ENCODE assay signal across 8 mouse cellular contexts in the genomic region with DNA sequence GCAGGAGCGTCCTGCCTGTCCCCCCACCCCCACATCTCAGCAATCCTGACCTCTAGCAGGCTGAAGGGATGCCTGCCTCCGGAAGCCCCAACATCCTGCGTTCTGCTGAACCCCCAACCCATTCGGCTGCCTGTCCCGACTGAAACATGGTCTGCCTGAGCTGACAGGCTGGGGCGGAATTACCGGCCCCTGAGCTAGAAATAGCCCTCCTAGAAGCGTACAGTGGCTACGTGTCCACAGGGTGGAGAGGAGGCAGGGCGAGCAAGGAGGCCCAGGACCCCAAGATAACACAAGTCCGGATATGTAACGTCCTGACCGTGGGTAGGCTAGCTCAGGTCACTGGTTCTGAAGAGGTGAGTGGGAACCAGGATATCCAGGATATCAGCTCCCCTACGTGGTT. TPM values are rescaled to one million over a fixed set of nuclear protein-coding genes. Genes with fewer than 3 reads are reported as not detected.
A peak's percentile ranks its signal among the peaks of the same experiment; 100 is the strongest.
DNase-seq lines count a peak whose midpoint lies in the region; ATAC-seq and TF ChIP-seq lines count a peak whose summit lies in the region.

No protein-coding gene starts in this region.

- 8% methylated on average over 14 of the region's 14 CpGs for WGBS in forebrain, embryonic 10.5 days
- WGBS in forebrain, embryonic 15.5 days = 8% methylated on average over 14 of the region's 14 CpGs
- 11% methylated on average over 14 of the region's 14 CpGs for WGBS in limb, embryonic 14.5 days
- 7% methylated on average over 14 of the region's 14 CpGs for WGBS in stomach, embryonic 15.5 days

- no peak for DNase-seq in forebrain, embryonic 10.5 days (ENCODE audit: extremely low spot score, low spot score)
- DNase-seq in limb, embryonic 14.5 days (ENCODE audit: low spot score) = no peak
- DNase-seq in cerebellum, postnatal 36 days = no peak
- DNase-seq in layer of hippocampus, adult 8-10 months (ENCODE audit: low spot score in 2 of 2) = no peak

- no peak overlapping the region; the same call in 1 of the 2 replicates for H3K4me2 ChIP-seq in forebrain, embryonic 15.5 days (replicated peaks)
- peak overlapping the region; percentile 23; the same call in 1 of the 2 replicates for H3K4me2 ChIP-seq in limb, embryonic 14.5 days (replicated peaks; ENCODE audit: low read depth, low read length, severe bottlenecking)
- H3K4me2 ChIP-seq in stomach, embryonic 15.5 days = peak overlapping the region; percentile 34

- H3K36me3 ChIP-seq in forebrain, embryonic 10.5 days (replicated peaks) = no peaks in the 10 kb centered on the region
- no peaks in the 10 kb centered on the region for H3K36me3 ChIP-seq in forebrain, embryonic 15.5 days
- no peaks in the 10 kb centered on the region for H3K36me3 ChIP-seq in megakaryocyte, embryonic 14.5 days (replicated peaks; ENCODE audit: low read length)
- no peaks in the 10 kb centered on the region for H3K36me3 ChIP-seq in limb, embryonic 14.5 days (ENCODE audit: control insufficient read depth, insufficient read depth, low read length)
- H3K36me3 ChIP-seq in stomach, embryonic 15.5 days = no peaks in the 10 kb centered on the region

- H3K4me1 ChIP-seq in forebrain, embryonic 10.5 days = peaks cover 10% of the 10 kb centered on the region
- no peaks in the 10 kb centered on the region for H3K4me1 ChIP-seq in forebrain, embryonic 15.5 days
- peaks cover 44% of the 10 kb centered on the region for H3K4me1 ChIP-seq in megakaryocyte, embryonic 14.5 days
- H3K4me1 ChIP-seq in limb, embryonic 14.5 days (ENCODE audit: control insufficient read depth, insufficient read depth, low read length) = no peaks in the 10 kb centered on the region
- no peaks in the 10 kb centered on the region for H3K4me1 ChIP-seq in stomach, embryonic 15.5 days

- TF ChIP-seq POLR2A in limb, embryonic 14.5 days (IDR thresholded peaks at IDR 0.05; ENCODE audit: borderline replicate concordance, extremely low read depth, insufficient read depth, insufficient read length) = no peak

- H3K4me3 ChIP-seq in forebrain, embryonic 10.5 days = peak overlapping the region; percentile 18
- no peak overlapping the region for H3K4me3 ChIP-seq in forebrain, embryonic 15.5 days
- H3K4me3 ChIP-seq in megakaryocyte, embryonic 14.5 days (replicated peaks) = peak overlapping the region; percentile 86
- H3K4me3 ChIP-seq in limb, embryonic 14.5 days (replicated peaks; ENCODE audit: low read length) = no peak overlapping the region
- no peak overlapping the region for H3K4me3 ChIP-seq in stomach, embryonic 15.5 days (replicated peaks)

- H3K27me3 ChIP-seq in forebrain, embryonic 10.5 days (ENCODE audit: poor library complexity, severe bottlenecking) = peaks cover 30% of the 10 kb centered on the region
- no peaks in the 10 kb centered on the region for H3K27me3 ChIP-seq in forebrain, embryonic 15.5 days
- H3K27me3 ChIP-seq in megakaryocyte, embryonic 14.5 days (replicated peaks) = peaks cover 10% of the 10 kb centered on the region
- H3K27me3 ChIP-seq in limb, embryonic 14.5 days (ENCODE audit: control insufficient read depth, insufficient read depth, low read length) = no peaks in the 10 kb centered on the region
- no peaks in the 10 kb centered on the region for H3K27me3 ChIP-seq in stomach, embryonic 15.5 days (replicated peaks)

- no peaks in the 10 kb centered on the region for H3K9me3 ChIP-seq in forebrain, embryonic 10.5 days
- H3K9me3 ChIP-seq in forebrain, embryonic 15.5 days = no peaks in the 10 kb centered on the region
- H3K9me3 ChIP-seq in megakaryocyte, embryonic 14.5 days = no peaks in the 10 kb centered on the region
- no peaks in the 10 kb centered on the region for H3K9me3 ChIP-seq in limb, embryonic 14.5 days (ENCODE audit: control insufficient read depth, low read length)
- no peaks in the 10 kb centered on the region for H3K9me3 ChIP-seq in stomach, embryonic 15.5 days

- ATAC-seq in forebrain, embryonic 15.5 days (replicated peaks) = no peak
- ATAC-seq in megakaryocyte, adult 5-6 weeks (ENCODE audit: poor library complexity, severe bottlenecking) = no peak
- ATAC-seq in limb, embryonic 14.5 days (ENCODE audit: low FRiP score, low read depth) = no peak
- ATAC-seq in stomach, embryonic 15.5 days (ENCODE audit: insufficient read depth, low FRiP score, low read depth) = no peak

- H3K9ac ChIP-seq in forebrain, embryonic 15.5 days (replicated peaks) = no peak overlapping the region; the same call in 1 of the 2 replicates
- peak overlapping the region; percentile 31; the same call in 1 of the 2 replicates for H3K9ac ChIP-seq in limb, embryonic 14.5 days (ENCODE audit: low read depth, low read length, severe bottlenecking)
- H3K9ac ChIP-seq in stomach, embryonic 15.5 days = no peak overlapping the region

- H3K27ac ChIP-seq in forebrain, embryonic 10.5 days = 0 out of 2 replicates have a peak overlapping the region, but pooled peaks have one; percentile 25
- H3K27ac ChIP-seq in forebrain, embryonic 15.5 days (replicated peaks) = no peak overlapping the region
- no peak overlapping the region for H3K27ac ChIP-seq in limb, embryonic 14.5 days (replicated peaks; ENCODE audit: low read depth, low read length)
- no peak overlapping the region for H3K27ac ChIP-seq in stomach, embryonic 15.5 days

RNA-seq across cellular contexts. Expression of a gene that starts 7.9 kb away (rescaled TPM):
- 0.14 TPM in 1 of 2 replicates, not detected in the other for polyA plus RNA-seq in forebrain, embryonic 10.5 days (2016; fragmentation: Nextera tagmentation; extraction: Ambion mirVana)
- 0.09 and 0.10 TPM in 2 replicates for polyA plus RNA-seq in forebrain, embryonic 15.5 days (2015; fragmentation: Nextera tagmentation; extraction: Ambion mirVana)
- 0.19 TPM in 1 of 2 replicates, not detected in the other for polyA plus RNA-seq in megakaryocyte, embryonic 14.5 days (2012; ENCODE audit: insufficient read depth, low replicate concordance)
- not detected in 2 replicates for total RNA-seq in megakaryocyte, adult 5-6 weeks (2015)
- total RNA-seq in megakaryocyte, adult 5-6 weeks (2017) = not detected in 2 replicates
- polyA plus RNA-seq in limb, embryonic 14.5 days (2012; rRNA removed) = 0.17 and 0.24 TPM in 2 replicates
- polyA plus RNA-seq in limb, embryonic 14.5 days (2014; fragmentation: Nextera tagmentation; extraction: Ambion mirVana) = not detected in 2 replicates
- polyA plus RNA-seq in stomach, embryonic 15.5 days (2015; fragmentation: Nextera tagmentation; extraction: Ambion mirVana) = not detected in 2 replicates
- total RNA-seq in layer of hippocampus, adult 8-10 months (2022) = under 1 TPM in 2 of 4 experiments, not detected in 2; 0.36 to 0.43 TPM

RNA-seq across cellular contexts. Expression of a gene that starts 44.5 kb away (rescaled TPM):
- 7.1 and 7.3 TPM in 2 replicates for polyA plus RNA-seq in forebrain, embryonic 10.5 days (2016; fragmentation: Nextera tagmentation; extraction: Ambion mirVana)
- 9.2 and 10.0 TPM in 2 replicates for polyA plus RNA-seq in forebrain, embryonic 15.5 days (2015; fragmentation: Nextera tagmentation; extraction: Ambion mirVana)
- polyA plus RNA-seq in megakaryocyte, embryonic 14.5 days (2012; ENCODE audit: insufficient read depth, low replicate concordance) = 0.50 TPM in 1 of 2 replicates, not detected in the other
- 4.0 and 4.7 TPM in 2 replicates for total RNA-seq in megakaryocyte, adult 5-6 weeks (2015)
- 4.7 and 5.0 TPM in 2 replicates for total RNA-seq in megakaryocyte, adult 5-6 weeks (2017)
- 3.4 and 4.1 TPM in 2 replicates for polyA plus RNA-seq in limb, embryonic 14.5 days (2012; rRNA removed)
- polyA plus RNA-seq in limb, embryonic 14.5 days (2014; fragmentation: Nextera tagmentation; extraction: Ambion mirVana) = 3.2 and 3.3 TPM in 2 replicates
- 2.9 and 4.4 TPM in 2 replicates for polyA plus RNA-seq in stomach, embryonic 15.5 days (2015; fragmentation: Nextera tagmentation; extraction: Ambion mirVana)
- total RNA-seq in layer of hippocampus, adult 8-10 months (2022) = 10 to 100 TPM; 24.8 to 31.6 (median 26.7) TPM

RNA-seq across cellular contexts. Expression of a gene that starts 49.4 kb away (rescaled TPM):
- polyA plus RNA-seq in forebrain, embryonic 10.5 days (2016; fragmentation: Nextera tagmentation; extraction: Ambion mirVana) = not detected in 2 replicates
- not detected in 2 replicates for polyA plus RNA-seq in forebrain, embryonic 15.5 days (2015; fragmentation: Nextera tagmentation; extraction: Ambion mirVana)
- polyA plus RNA-seq in megakaryocyte, embryonic 14.5 days (2012; ENCODE audit: insufficient read depth, low replicate concordance) = 0.02 TPM in 1 of 2 replicates, not detected in the other
- total RNA-seq in megakaryocyte, adult 5-6 weeks (2015) = not detected in 2 replicates
- total RNA-seq in megakaryocyte, adult 5-6 weeks (2017) = not detected in 2 replicates
- 2.8 and 2.9 TPM in 2 replicates for polyA plus RNA-seq in limb, embryonic 14.5 days (2012; rRNA removed)
- 2.3 and 2.5 TPM in 2 replicates for polyA plus RNA-seq in limb, embryonic 14.5 days (2014; fragmentation: Nextera tagmentation; extraction: Ambion mirVana)
- not detected in 2 replicates for polyA plus RNA-seq in stomach, embryonic 15.5 days (2015; fragmentation: Nextera tagmentation; extraction: Ambion mirVana)
- not detected for total RNA-seq in layer of hippocampus, adult 8-10 months (2022)

Comparison
In these comparisons a context has a peak if more than half of its experiments do, and no peak if none do; other contexts are left out.
1. H3K4me3 ChIP-seq: peak in forebrain, embryonic 10.5 days (single experiment) and megakaryocyte, embryonic 14.5 days (single experiment); none in forebrain, embryonic 15.5 days (single experiment), limb, embryonic 14.5 days (single experiment) and stomach, embryonic 15.5 days (single experiment).